Mouse (Mus musculus) ES-Bruce4 (cell line): ENCODE results near the gene Ttc7b. TPM values are rescaled to one million over a fixed set of nuclear protein-coding genes. Genes with fewer than 3 reads are reported as not detected.

Source experiments
- H3K27ac ChIP-seq: 2 replicates; pipeline ENCODE4 v1.5.1; 2012; ENCODE audit warnings: low read length, inconsistent platforms; ENCODE audit not compliant: insufficient read depth
- H3K27me3 ChIP-seq: 2 replicates; pipeline ENCODE4 v1.6.1; 2012; ENCODE audit warnings: mild to moderate bottlenecking, low read length, inconsistent platforms; ENCODE audit not compliant: control insufficient read depth, poor library complexity, insufficient read depth, severe bottlenecking
- H3K36me3 ChIP-seq: 2 replicates; pipeline ENCODE4 v1.6.1; 2012; ENCODE audit warnings: inconsistent platforms, mild to moderate bottlenecking, low read length, moderate library complexity; ENCODE audit not compliant: control insufficient read depth, poor library complexity, insufficient read depth, severe bottlenecking
- H3K4me1 ChIP-seq: one replicate; pipeline ENCODE4 v1.8.1; 2011; ENCODE audit warnings: low read length; ENCODE audit not compliant: control insufficient read depth, insufficient read depth
- H3K4me3 ChIP-seq: 2 replicates; pipeline ENCODE4 v1.5.1; 2011; ENCODE audit warnings: low read depth, mild to moderate bottlenecking, low read length
- H3K9ac ChIP-seq: 2 replicates; pipeline ENCODE4 v1.6.1; 2012; ENCODE audit warnings: low read depth, mild to moderate bottlenecking, inconsistent platforms; ENCODE audit not compliant: poor library complexity, severe bottlenecking
- H3K9me3 ChIP-seq: replicated peaks from 2 replicates; pipeline ENCODE4 v1.6.1; 2012; ENCODE audit warnings: mild to moderate bottlenecking, low read length, inconsistent platforms; ENCODE audit not compliant: control insufficient read depth, poor library complexity, insufficient read depth, severe bottlenecking
- CTCF ChIP-seq: IDR thresholded peaks from one replicate; pipeline ENCODE4 v1.8.1; 2011; ENCODE audit warnings: low read depth, low read length
- EP300 ChIP-seq: IDR thresholded peaks from 2 replicates; pipeline ENCODE4 v1.6.1; 2011; ENCODE audit warnings: low read depth, low read length; ENCODE audit not compliant: insufficient read depth
- POLR2A ChIP-seq: IDR thresholded peaks from one replicate; pipeline ENCODE4 v1.8.1; 2011; ENCODE audit warnings: low read length; ENCODE audit not compliant: insufficient read depth
- polyA plus RNA-seq: library from polyadenylated mRNA; stranded (reverse); fragments of >200 nt; gene quantifications from 2 replicates; pipeline ENCODE4 v1.2.4, GENCODE M21; 2011; ENCODE audit warnings: low read depth; ENCODE audit not compliant: missing spikeins, insufficient read depth, insufficient read length

Gene Ttc7b
- polyA plus RNA-seq, 1 experiment, result 61.1 TPM

- no peak overlapping the region for H3K27ac ChIP-seq
- no peaks in the 10 kb centered on the region for H3K36me3 ChIP-seq
- H3K27me3 ChIP-seq, result no peaks in the 10 kb centered on the region
- H3K4me3 ChIP-seq, result no peak overlapping the region
- no peaks in the 10 kb centered on the region for H3K9me3 ChIP-seq
- TF ChIP-seq POLR2A, result no peak
- H3K9ac ChIP-seq, result no peak overlapping the region
- H3K4me1 ChIP-seq, result no peaks in the 10 kb centered on the region
Measured at GRCm38 (mm10) chr12:100309201-100309600, 211.4 kb downstream of the Ttc7b start.

GRCm38 (mm10) chr12:100307501-100308260 is 212.9 kb downstream of the Ttc7b start:
- Histone ChIP-seq H3K4me1 (no peaks in the 10 kb centered on the region), H3K4me3 (no peak overlapping the region), H3K27ac (no peak overlapping the region), H3K36me3 (no peaks in the 10 kb centered on the region), H3K27me3 (no peaks in the 10 kb centered on the region), H3K9me3 (no peaks in the 10 kb centered on the region), H3K9ac (no peak overlapping the region)
- TF ChIP-seq EP300 (no peak), POLR2A (no peak), CTCF (no peak)

- TF ChIP-seq CTCF, result no peak
- no peak for TF ChIP-seq EP300
- no peak for TF ChIP-seq POLR2A
- Histone ChIP-seq H3K4me3 (no peak overlapping the region), H3K9ac (no peak overlapping the region), H3K27me3 (no peaks in the 10 kb centered on the region), H3K9me3 (no peaks in the 10 kb centered on the region), H3K4me1 (no peaks in the 10 kb centered on the region), H3K36me3 (no peaks in the 10 kb centered on the region), H3K27ac (no peak overlapping the region)
Measured at GRCm38 (mm10) chr12:100306336-100306735, 214.3 kb downstream of the Ttc7b start.

- Histone ChIP-seq H3K27me3 (no peaks in the 10 kb centered on the region), H3K27ac (no peak overlapping the region), H3K9me3 (no peaks in the 10 kb centered on the region), H3K4me3 (no peak overlapping the region), H3K9ac (no peak overlapping the region), H3K4me1 (no peaks in the 10 kb centered on the region), H3K36me3 (no peaks in the 10 kb centered on the region)
- TF ChIP-seq CTCF, result no peak
- TF ChIP-seq EP300, result no peak
- TF ChIP-seq POLR2A, result no peak
Measured at GRCm38 (mm10) chr12:100305051-100305673, 215.5 kb downstream of the Ttc7b start.

- Histone ChIP-seq H3K4me1 (no peaks in the 10 kb centered on the region), H3K4me3 (no peak overlapping the region), H3K9me3 (no peaks in the 10 kb centered on the region), H3K27ac (no peak overlapping the region), H3K36me3 (no peaks in the 10 kb centered on the region), H3K9ac (no peak overlapping the region), H3K27me3 (no peaks in the 10 kb centered on the region)
- TF ChIP-seq POLR2A, result no peak
- TF ChIP-seq EP300, result 0 out of 2 replicates have a peak, but pooled peaks have one; percentile 19
- no peak for TF ChIP-seq CTCF
Measured at GRCm38 (mm10) chr12:100304280-100304679, 216.3 kb downstream of the Ttc7b start.

- Histone ChIP-seq H3K36me3 (no peaks in the 10 kb centered on the region), H3K4me1 (no peaks in the 10 kb centered on the region), H3K9ac (no peak overlapping the region), H3K9me3 (no peaks in the 10 kb centered on the region), H3K27ac (no peak overlapping the region), H3K4me3 (no peak overlapping the region), H3K27me3 (no peaks in the 10 kb centered on the region)
- TF ChIP-seq EP300 (no peak), POLR2A (no peak), CTCF (no peak)
Measured at GRCm38 (mm10) chr12:100303141-100303540, 217.5 kb downstream of the Ttc7b start.
